Mouse (Mus musculus) liver, postnatal 0 days (tissue): ENCODE data around the gene Emx1. TPM values are rescaled to one million over a fixed set of nuclear protein-coding genes. Genes with fewer than 3 reads are reported as not detected.

Experiments
- ATAC-seq: fragments of 200-750 bp; cut with Nextera tagmentation; 2 replicates; pipeline ENCODE4 v1.8.0; 2017; ENCODE audit warnings: mild to moderate bottlenecking, moderate library complexity
- DNase-seq: peaks from one replicate; pipeline ENCODE4 v3.0.0-alpha.2; 2016
- H3K27ac ChIP-seq: fragments of 300-500 bp; sonication (generic); 2 replicates; pipeline ENCODE4 v1.5.1; 2014; ENCODE audit warnings: antibody characterized with exemption, moderate library complexity, mild to moderate bottlenecking, low read depth
- H3K27me3 ChIP-seq: fragments of 300-500 bp; sonication (generic); 2 replicates; pipeline ENCODE4 v1.6.1; 2014; ENCODE audit warnings: low read length, control low read depth, mixed read lengths; ENCODE audit not compliant: insufficient read depth
- H3K36me3 ChIP-seq: fragments of 300-500 bp; sonication (generic); replicated peaks from 2 replicates; pipeline ENCODE4 v1.6.1; 2014; ENCODE audit warnings: mild to moderate bottlenecking, control low read depth, low read length, moderate library complexity, mixed read lengths; ENCODE audit not compliant: insufficient read depth
- H3K4me1 ChIP-seq: fragments of 300-500 bp; sonication (generic); 2 replicates; pipeline ENCODE4 v1.6.1; 2014; ENCODE audit warnings: antibody characterized with exemption, mild to moderate bottlenecking, control low read depth; ENCODE audit not compliant: insufficient read depth
- H3K4me2 ChIP-seq: fragments of 300-500 bp; sonication (generic); 2 replicates; pipeline ENCODE4 v1.6.1; 2014; ENCODE audit warnings: low read depth, mild to moderate bottlenecking, low read length, moderate library complexity, mixed read lengths
- H3K4me3 ChIP-seq: fragments of 300-500 bp; sonication (generic); 2 replicates; pipeline ENCODE4 v1.5.1; 2014; ENCODE audit warnings: low read depth, low read length
- H3K9ac ChIP-seq: fragments of 300-500 bp; sonication (generic); replicated peaks from 2 replicates; pipeline ENCODE4 v1.6.1; 2014; ENCODE audit warnings: mild to moderate bottlenecking, moderate library complexity
- H3K9me3 ChIP-seq: fragments of 300-500 bp; sonication (generic); 2 replicates; pipeline ENCODE4 v1.6.1; 2016; ENCODE audit warnings: mild to moderate bottlenecking, control low read depth, low read length, mixed read lengths
- CTCF ChIP-seq: sonication (generic); IDR thresholded peaks from 2 replicates; pipeline ENCODE4 v1.5.1; 2016; ENCODE audit warnings: antibody characterized with exemption, low read depth
- EP300 ChIP-seq: IDR thresholded peaks from 2 replicates; pipeline ENCODE4 v1.6.1; 2016; ENCODE audit warnings: antibody characterized with exemption, low read depth, mild to moderate bottlenecking
- WGBS: fragments of 180-500 bp; shearing (Covaris S2); extraction: QIAGEN DNeasy Blood & Tissue Kit; methylation state at CpG from one replicate; pipeline ENCODE4 v1.1.7; 2014; ENCODE audit not compliant: insufficient replicate concordance; 5-methylcytosine and 5-hydroxymethylcytosine counted together
- polyA plus RNA-seq: library from polyadenylated mRNA; unstranded; fragments of >200 nt; fragmentation: Nextera tagmentation; extraction: Ambion mirVana; gene quantifications from 2 replicates; pipeline ENCODE4 v1.2.1, GENCODE M21; 2015

Gene Emx1
- polyA plus RNA-seq, 1 experiment from 2014 or later: not detected

DNA sequence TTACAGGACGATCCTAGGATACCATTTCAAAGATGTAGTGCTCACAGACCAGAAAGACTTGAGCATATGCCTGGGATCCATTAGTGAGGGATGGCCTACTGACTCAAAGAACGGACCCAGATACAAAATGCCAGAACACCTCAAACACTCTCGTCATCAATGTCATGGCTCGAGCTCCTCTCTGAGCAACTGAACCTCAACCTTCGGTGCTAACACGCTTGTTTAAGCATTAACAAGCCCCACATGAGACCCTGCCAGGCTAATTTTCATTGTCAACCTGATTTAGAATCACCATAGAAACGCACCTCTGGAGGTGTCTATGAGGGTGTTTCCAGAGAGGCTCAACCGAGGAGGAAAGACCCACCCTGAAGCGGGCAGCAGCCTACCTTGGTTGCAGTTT, 62.6 kb downstream of the Emx1 start:
- no peak overlapping the region for H3K4me2 ChIP-seq
- TF ChIP-seq CTCF: no peak
- no peak for TF ChIP-seq EP300
- no peaks in the 10 kb centered on the region for H3K4me1 ChIP-seq
- WGBS: 78% methylated on average over 9 of the region's 9 CpGs
- H3K27me3 ChIP-seq: no peaks in the 10 kb centered on the region
- H3K9me3 ChIP-seq: no peaks in the 10 kb centered on the region
- DNase-seq: no peak
- no peak overlapping the region for H3K9ac ChIP-seq
- no peak for ATAC-seq
- no peak overlapping the region for H3K4me3 ChIP-seq
- no peaks in the 10 kb centered on the region for H3K36me3 ChIP-seq
- H3K27ac ChIP-seq: no peak overlapping the region

DNA sequence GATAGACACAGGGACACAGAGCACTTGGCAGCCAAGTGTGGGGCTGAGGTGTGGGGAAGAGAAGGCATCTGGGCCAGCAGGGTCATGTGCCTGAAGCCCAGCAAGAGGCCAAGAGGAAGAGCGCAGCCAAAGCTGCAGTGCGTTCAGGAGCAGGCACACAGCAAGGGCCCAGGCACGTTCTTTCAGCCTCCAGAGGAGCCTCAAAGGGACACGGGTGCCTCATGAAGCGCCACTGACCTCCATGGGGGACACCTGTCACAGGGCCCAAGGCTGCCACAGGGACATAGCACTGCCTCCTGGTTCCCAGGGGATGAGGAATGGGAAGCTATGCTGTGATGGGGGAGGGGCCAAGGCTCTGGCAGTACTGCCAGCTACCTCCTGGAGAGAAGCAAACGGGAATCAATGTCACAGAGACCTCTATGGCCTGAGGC, 63.6 kb downstream of the Emx1 start:
- Histone ChIP-seq H3K9ac (no peak overlapping the region), H3K4me2 (no peak overlapping the region), H3K9me3 (no peaks in the 10 kb centered on the region), H3K4me3 (no peak overlapping the region), H3K4me1 (no peaks in the 10 kb centered on the region), H3K27me3 (no peaks in the 10 kb centered on the region), H3K27ac (no peak overlapping the region), H3K36me3 (no peaks in the 10 kb centered on the region)
- no peak for TF ChIP-seq CTCF
- no peak for TF ChIP-seq EP300
- DNase-seq: no peak
- no peak for ATAC-seq
- 60% methylated on average over 6 of the region's 6 CpGs for WGBS

DNA sequence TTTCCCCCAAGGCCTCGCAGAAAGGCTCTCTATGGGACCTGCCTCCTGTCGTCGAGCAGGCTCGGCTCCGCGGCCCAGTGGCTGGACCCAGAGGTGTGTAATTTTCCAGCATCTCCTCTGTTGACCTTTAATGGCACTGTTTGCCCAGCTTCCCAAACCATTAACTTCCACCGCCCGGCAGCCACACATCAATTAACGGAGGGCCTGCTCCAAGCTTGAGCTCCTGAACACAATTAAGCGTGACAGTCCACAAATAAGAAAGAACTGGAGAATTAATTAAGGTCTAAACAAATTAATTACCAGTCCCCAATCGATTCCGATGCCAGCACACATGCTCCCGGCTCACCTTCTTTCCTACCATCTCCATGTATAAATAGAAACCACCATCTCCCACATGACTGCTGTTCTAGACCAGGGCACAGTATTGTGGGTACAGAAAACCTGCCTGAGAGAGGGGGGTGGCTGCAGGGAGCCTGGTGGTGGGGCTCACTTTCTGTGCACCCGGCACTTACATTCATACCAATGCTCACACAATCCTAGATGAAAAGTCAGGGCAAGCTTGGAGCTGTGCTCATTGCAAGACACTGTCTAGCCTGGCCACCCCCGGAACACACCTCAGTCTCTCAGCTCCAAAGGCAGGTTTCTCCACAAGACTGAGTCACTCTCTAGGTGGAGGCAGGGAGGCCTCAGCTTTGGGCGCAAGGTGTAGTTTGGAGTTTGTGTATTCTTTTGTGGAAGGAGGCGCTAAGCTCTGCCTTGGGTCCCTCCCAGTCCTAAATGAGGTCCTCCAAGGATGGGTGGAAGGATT, 65.2 kb downstream of the Emx1 start:
- Histone ChIP-seq H3K9me3 (no peaks in the 10 kb centered on the region), H3K4me1 (no peaks in the 10 kb centered on the region), H3K9ac (no peak overlapping the region), H3K27ac (no peak overlapping the region), H3K4me3 (no peak overlapping the region), H3K4me2 (no peak overlapping the region), H3K27me3 (no peaks in the 10 kb centered on the region), H3K36me3 (no peaks in the 10 kb centered on the region)
- WGBS: 84% methylated on average over 17 of the region's 17 CpGs
- DNase-seq (no peak), ATAC-seq (no peak)
- TF ChIP-seq CTCF (no peak), EP300 (no peak)

DNA sequence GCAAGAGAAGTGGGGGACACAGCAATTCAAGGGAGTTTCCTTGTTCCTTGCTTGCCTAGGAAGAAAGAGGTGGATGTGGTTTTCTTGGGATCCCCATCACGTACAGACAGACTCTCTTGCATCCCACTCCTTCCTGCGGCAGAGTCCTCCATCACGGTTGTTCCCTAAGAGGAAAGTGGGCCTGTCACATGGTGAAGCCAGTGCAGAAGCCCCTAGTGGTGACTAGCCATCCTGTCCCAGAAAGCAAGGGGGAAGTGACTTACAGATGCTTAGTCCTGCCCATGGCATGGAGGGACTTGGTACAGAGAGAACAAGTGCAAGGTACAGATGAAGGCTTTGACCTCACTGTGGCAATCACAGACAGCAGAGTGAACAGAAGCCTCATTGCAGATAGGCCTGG, 66.0 kb downstream of the Emx1 start:
- H3K9ac ChIP-seq: no peak overlapping the region
- H3K36me3 ChIP-seq: no peaks in the 10 kb centered on the region
- no peaks in the 10 kb centered on the region for H3K9me3 ChIP-seq
- H3K4me2 ChIP-seq: no peak overlapping the region
- WGBS: 54% methylated on average over 3 of the region's 3 CpGs
- H3K27me3 ChIP-seq: no peaks in the 10 kb centered on the region
- ATAC-seq: no peak
- no peak overlapping the region for H3K4me3 ChIP-seq
- DNase-seq: no peak
- H3K4me1 ChIP-seq: no peaks in the 10 kb centered on the region
- H3K27ac ChIP-seq: no peak overlapping the region
- TF ChIP-seq CTCF: 0 out of 2 replicates have a peak, but pooled peaks have one; percentile 10
- TF ChIP-seq EP300: no peak

Other genes starting within 250 kb of the Emx1 start
- 2.0 and 2.4 TPM in 2 replicates for gene Exoc6b, start 117.9 kb upstream of the Emx1 start, polyA plus RNA-seq
- 61.1 and 62.6 TPM in 2 replicates for gene Spr, start 49.7 kb upstream of the Emx1 start, polyA plus RNA-seq
- gene Sfxn5, start 146.0 kb downstream of the Emx1 start, polyA plus RNA-seq: 3.1 and 3.3 TPM in 2 replicates
- 1.1 TPM in 2 replicates for gene Rab11fip5, start 187.2 kb downstream of the Emx1 start, polyA plus RNA-seq
- gene Noto, start 236.4 kb downstream of the Emx1 start, polyA plus RNA-seq: not detected in 2 replicates
- gene Smyd5, start 244.6 kb downstream of the Emx1 start, polyA plus RNA-seq: 9.6 and 11.3 TPM in 2 replicates